Mouse (Mus musculus) erythroblast, embryonic 14.5 days (primary cell): ENCODE results near the gene Tm4sf5.

Experiments used
- GATA1 ChIP-seq: IDR thresholded peaks from 2 replicates; pipeline ENCODE4 v1.6.1; 2012; ENCODE audit warnings: low read length, inconsistent platforms, mixed read lengths
- TAL1 ChIP-seq: IDR thresholded peaks from 3 replicates; pipeline ENCODE4 v1.6.1; 2012; ENCODE audit warnings: low read length, inconsistent platforms, mixed read lengths

DNA sequence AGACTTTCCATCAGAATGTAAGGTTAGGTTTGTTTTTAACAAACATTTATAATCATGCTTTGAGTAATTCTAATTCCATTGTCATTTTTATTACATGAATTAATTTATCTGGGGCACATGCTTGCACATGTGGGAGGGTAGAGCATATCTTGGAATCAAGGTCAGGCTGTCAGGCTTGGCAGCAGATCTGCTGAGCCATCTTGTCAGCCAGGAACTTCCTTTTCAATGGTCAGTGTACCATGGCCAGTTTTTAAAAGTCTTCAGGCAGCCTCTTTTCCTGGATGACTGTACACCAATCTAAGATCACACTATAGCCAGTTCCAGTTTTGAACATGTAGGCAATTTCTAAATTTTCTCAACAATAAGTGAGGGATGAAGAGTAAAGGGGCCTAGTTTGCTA, 32.3 kb upstream of the Tm4sf5 start:
- TF ChIP-seq TAL1 (no peak), GATA1 (no peak)
